Mouse (Mus musculus): Measurements from ENCODE around the gene Tubg1.

- TF ChIP-seq CTCF (IDR thresholded peaks at IDR 0.05; ENCODE audit: control insufficient read depth, insufficient read depth, insufficient replicate concordance, low read depth, low read length) (no peak), POLR2A (IDR thresholded peaks at IDR 0.05; ENCODE audit: control insufficient read depth, low read depth, low read length) (no peak)
Observed at GRCm38 (mm10) chr11:101103011-101103410, 16.7 kb upstream of the Tubg1 start.
